15 mouse cellular contexts compared by ENCODE assay signal in genomic region chr5:140150694-140151093, GRCm38 (mm10).
"Had no signal": no experiment of that assay in that cellular context is flagged by ENCODE, and none has a peak within 500 bp of the region (broad histone marks: within the 10 kb centered on the region; RNA-seq: fewer than 3 reads in every experiment).

No protein-coding gene starts in this region.

- ATAC-seq: midbrain, embryonic 16.5 days had no signal

- DNase-seq: kidney, adult 2 months; kidney, postnatal 14 days; layer of hippocampus, postnatal 36 days; left cerebral cortex, postnatal 4 days; retina, postnatal 1 day; right cerebral cortex, postnatal 4 days; spleen, adult 18-20 months; thymus, adult 18-20 months; thymus, postnatal 14 days had no signal

- H3K36me3 ChIP-seq: kidney, embryonic 15.5 days; midbrain, embryonic 12.5 days; neural tube, embryonic 13.5 days had no signal

- H3K4me3 ChIP-seq: kidney, embryonic 15.5 days; limb, embryonic 13.5 days; midbrain, embryonic 12.5 days; neural tube, embryonic 13.5 days had no signal

- H3K9ac ChIP-seq: kidney, embryonic 15.5 days; limb, embryonic 13.5 days; liver, embryonic 14.5 days; midbrain, embryonic 12.5 days; neural tube, embryonic 13.5 days had no signal

- H3K4me2 ChIP-seq: kidney, embryonic 15.5 days; limb, embryonic 13.5 days; midbrain, embryonic 12.5 days; neural tube, embryonic 13.5 days had no signal

- H3K27ac ChIP-seq: limb, embryonic 13.5 days; liver, embryonic 14.5 days; midbrain, embryonic 12.5 days had no signal

- H3K27me3 ChIP-seq: kidney, embryonic 15.5 days; limb, embryonic 13.5 days; midbrain, embryonic 12.5 days; neural tube, embryonic 13.5 days had no signal

- H3K9me3 ChIP-seq: kidney, embryonic 15.5 days; limb, embryonic 13.5 days; midbrain, embryonic 12.5 days; neural tube, embryonic 13.5 days had no signal
